Mouse (Mus musculus): Measurements from ENCODE around the gene Gm9945.

Gene Gm9945

DNA sequence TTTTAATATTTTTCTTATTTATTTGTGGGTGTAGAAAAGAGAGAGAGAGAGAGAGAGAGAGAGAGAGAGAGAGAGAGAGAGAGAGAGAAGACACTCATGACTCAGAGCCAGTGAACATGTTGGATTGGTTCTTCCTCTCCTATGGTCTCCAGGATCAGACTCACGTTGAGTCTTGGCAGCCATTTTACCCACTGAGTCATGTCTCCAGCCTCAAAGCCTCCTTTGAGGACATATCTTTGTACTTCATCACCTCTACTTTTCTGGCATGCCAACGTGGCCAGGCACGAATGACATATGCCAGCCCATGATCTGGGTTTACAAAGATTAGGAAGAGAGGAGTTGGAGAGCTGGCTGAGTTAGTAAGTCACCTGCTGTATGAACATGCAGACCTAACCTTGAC lies 19.8 kb upstream of the Gm9945 start:
- DNase-seq (ENCODE audit: extremely low read depth, insufficient read length, low spot score), result peak; percentile 63

DNA sequence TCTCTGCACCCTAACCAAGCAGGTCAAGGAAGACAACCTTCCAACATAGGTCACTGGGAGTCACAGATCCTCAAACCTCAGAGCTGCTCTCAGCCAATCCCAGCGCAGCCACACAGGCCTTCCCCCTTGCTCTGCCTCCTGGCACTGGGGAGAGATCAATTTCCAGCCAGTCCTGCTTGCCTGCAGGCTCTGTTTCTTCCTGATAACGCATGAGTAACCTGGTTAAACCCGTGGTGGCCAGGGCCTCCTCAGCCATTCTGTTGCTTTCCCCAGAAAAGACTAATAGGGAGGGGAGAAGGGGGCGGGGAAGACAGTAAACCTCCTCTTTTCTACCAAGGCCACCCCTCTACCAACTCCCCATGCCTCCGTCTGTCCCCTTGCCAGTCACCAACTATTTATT lies 18.2 kb upstream of the Gm9945 start:
- DNase-seq (ENCODE audit: extremely low read depth, insufficient read length, low spot score), result no peak

DNA sequence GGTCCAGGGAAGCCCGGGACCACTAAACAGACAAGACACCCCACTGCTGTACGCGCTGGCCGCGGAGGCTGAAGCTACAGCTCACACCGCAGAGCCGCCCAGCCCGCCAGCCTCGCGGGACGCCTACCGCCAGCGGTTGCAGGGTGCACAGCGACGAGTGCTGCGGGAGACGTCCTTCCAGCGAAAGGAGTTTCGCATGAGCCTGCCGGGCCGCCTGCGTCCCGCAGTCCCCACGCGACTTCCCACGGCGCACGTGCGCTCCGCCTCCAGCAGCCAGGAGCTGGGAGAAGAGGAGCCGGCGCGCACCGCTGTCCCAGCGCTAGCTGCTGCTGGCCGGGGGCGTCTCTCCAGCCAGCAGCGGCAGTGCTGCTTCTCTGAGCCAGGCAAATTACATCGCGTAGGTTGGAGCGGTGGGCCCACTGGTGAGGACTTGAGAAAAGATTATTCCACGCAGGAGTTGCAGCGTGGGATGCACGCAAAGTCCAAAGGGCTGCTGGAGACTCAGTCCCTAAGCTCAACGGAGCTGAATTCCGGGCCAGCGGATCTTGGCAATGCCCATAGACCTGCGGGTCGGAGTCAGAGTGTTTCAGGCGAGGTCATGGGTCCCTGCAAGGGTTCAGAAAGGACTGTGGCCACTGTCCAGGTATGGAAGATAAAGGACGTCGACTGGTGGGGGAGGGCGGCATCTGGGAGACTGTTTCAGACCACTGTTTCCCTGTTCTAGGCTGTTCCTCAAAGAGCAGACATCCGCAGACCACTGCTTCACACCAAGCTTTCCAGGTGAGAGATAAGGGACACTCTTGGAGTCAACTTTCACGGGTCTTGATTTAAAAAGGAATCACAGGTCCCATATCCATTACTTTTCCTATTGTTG lies 16.2 kb upstream of the Gm9945 start:
- DNase-seq (ENCODE audit: extremely low read depth, insufficient read length, low spot score), result no peak

DNA sequence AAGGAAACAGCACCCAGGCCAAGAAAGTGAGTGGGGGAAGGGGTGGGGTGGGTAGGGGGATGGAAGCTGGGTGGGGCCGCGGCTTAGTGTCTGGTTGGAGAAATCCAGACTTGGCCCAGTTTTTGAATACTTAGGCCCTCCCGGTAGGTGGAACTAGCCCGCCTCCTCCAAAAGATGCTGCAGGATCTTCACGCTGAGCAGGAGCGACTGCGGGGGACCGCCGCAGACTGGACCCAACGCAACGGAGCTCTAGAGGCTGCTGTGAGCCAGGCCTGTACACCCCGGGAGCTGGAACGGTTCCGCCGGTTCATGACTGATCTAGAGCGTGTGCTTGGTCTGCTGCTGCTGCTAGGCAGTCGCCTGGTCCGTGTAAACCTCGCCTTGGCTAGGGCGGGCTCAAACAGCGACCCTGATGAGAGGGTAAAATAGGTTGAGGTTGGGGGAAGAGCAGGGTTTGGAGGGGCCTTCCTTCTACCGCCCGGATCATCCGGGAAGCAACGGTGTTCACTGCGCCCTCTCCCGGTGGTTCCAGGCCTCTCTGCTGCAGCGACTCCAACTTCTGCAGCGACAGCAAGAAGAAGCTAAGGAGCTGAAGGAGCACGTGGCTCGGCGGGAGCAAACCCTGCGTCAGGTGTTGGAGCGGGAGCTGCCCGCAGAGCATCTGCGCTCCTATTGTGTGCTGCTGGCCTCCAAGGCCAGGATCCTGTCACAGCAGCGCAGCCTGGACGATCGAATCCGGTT lies 13.6 kb upstream of the Gm9945 start:
- no peak for DNase-seq (ENCODE audit: extremely low read depth, insufficient read length, low spot score)

DNA sequence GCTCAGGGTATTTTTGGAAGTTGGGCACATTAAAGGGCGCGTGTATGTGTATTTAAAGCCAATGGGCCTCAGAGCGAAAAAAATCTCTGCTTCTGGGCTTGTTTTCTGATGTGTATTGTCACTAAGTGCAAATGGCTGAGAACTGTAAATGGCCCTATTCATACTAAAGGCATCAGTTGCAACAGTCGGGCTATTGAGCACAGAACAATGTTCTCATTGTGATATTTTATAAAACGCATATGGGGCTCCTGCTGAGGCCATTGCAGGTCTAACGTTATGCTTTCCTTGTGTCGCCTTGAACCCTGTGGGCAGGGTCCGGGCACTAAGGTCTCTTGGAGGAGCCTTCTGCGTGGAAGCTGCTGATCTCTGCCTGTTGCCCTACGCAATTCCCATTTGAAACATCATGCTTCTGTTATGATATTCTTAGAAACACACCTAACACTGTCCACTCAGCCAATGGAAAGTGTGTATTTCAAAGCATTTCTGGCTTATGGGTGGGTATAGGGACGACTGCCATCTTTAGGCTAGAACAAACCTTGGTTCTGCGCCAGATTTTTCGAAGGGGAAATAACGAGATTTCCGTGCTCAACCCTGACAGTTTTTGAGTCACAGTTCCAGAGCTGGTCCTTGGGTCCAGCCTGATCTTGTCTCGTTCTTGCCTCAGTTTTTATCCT lies 10.5 kb upstream of the Gm9945 start:
- no peak for DNase-seq (ENCODE audit: extremely low read depth, insufficient read length, low spot score)

DNA sequence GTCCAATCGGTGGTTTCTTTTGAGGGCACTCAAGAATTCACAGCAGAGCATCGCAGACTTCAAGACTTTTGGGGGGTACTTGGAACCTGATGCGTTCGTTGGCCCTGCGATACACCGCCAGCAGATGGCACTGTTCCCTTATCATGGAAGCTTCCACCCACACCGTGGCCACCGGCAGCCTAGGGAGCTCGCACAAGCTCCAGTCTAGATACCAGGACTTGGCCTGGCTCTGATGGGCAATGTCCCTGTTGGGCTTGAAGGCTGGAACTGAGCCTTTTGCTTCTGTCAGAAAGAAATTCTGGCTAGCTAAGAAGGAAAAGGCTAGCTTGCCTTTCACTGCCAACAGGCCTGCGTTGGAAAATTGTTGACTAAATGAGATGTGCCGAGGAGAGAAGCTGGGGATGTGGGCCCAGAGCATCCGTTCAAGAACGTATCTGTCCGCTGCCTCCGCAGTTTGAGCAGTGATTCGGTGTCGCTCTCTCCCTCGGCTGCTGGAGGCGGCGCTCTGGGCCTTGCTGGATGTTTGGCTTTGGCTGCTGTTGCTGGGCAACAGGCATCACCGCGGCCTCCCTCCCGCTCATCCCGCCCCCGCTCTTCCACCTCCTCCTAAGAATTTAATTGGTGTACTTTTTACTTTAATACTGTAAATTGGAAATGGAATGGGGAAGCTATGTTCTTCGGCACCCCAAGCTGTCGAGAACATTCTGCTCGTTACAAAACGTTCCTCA lies 9.8 kb upstream of the Gm9945 start, which contains the start of gene Gm9837:
Gene Gm9837, minus strand, starts transcription at position 512 of the 728 bp plus-strand sequence.
- DNase-seq (ENCODE audit: extremely low read depth, insufficient read length, low spot score), result peak; percentile 63

DNA sequence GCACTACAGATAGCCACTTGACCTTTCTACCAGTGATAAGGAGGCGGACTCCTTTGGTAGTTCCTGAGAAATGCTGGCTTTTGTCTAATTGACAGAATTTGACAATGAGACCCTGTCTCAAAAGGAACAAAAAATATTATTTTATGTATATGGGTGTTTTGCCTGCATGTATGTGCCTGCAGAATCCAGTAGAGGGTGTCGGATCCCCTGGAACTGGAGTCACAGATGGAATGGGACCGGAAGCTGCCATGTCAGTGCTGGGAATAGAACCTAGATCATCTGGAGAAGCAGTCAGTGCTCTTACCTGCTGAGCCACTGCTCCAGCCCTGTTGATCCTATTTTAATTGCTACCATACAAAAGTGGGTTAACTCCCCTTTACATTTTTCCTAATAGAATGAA lies 7.3 kb upstream of the Gm9945 start:
- DNase-seq (ENCODE audit: extremely low read depth, insufficient read length, low spot score), result no peak

DNA sequence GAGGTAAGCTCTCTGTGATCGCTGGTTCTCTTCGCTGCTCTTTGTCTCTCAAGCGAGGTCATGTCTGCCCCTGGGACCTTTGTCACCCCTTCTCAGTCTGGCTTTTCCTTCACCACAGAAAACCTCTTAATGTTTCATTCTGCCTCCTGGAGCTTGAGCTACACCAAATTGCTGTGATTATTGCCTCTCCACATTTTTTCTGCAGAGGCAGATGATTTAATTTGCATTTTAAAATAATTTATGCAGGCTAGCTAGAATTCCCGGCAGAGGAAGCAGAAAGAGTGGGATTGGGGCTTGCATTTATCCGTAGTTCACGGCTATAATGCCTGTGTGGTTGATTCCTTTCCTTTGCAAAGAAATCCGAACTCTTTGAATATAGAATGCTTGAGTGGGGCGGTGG lies 4.3 kb upstream of the Gm9945 start:
- DNase-seq (ENCODE audit: extremely low read depth, insufficient read length, low spot score), result no peak

DNA sequence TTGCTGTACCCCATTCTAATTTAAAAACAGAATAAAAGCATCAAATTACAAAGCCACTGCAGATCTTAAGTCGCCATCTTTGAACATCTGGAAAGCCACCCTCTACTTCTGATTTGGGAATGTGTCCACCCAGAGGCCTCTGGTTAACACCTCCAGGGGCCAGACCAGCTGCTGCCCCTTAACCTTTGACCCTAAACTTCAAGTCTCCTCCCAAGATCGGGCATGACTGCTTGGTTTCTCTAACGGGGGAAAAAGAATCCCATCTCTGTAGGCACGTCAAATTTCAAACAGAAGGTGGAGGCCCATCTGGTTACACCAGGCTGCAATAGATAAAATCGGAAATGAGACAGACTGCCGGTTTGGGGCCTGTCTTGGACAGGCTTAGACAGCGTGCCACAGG lies 2.1 kb upstream of the Gm9945 start:
- DNase-seq (ENCODE audit: extremely low read depth, insufficient read length, low spot score), result no peak

DNA sequence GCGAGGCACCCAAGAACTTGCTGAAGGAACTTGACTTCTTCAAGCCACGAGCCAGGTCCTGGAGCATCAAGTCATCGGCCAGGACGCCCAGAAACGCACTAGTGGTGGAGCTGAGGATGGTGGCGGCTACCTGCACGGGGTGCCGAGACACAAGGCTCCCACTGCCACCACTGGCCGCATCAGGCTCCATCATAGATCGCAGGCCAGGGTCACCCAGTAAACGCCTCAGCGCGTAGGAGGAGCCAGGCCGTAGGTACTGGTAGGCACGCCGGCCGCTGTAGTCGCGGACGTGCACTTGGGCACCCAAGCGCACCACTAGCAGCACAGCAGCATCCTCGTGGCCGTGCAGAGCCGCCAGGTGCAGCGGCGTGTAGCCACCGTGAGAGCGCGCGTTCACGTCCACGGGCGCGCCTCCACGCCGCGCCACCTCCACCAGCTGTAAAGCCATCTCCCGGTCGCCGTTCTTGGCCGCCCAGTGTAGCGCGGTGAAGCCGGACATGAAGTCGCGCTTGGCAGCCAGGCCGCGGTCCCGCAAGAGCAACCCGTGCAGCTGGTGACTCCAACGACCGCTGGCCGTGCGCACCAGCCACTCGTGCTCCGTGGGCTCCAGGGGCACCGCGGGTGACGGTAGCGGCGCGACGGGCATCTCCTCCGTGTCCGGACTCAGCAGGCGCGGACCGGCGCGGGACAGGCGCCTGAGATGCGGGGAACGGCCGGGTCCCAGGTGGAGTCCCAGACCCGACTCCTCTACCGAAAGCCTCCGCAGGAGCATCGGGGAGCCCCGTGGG lies 1.4 kb upstream of the Gm9945 start:
- no peak for DNase-seq (ENCODE audit: extremely low read depth, insufficient read length, low spot score)

DNA sequence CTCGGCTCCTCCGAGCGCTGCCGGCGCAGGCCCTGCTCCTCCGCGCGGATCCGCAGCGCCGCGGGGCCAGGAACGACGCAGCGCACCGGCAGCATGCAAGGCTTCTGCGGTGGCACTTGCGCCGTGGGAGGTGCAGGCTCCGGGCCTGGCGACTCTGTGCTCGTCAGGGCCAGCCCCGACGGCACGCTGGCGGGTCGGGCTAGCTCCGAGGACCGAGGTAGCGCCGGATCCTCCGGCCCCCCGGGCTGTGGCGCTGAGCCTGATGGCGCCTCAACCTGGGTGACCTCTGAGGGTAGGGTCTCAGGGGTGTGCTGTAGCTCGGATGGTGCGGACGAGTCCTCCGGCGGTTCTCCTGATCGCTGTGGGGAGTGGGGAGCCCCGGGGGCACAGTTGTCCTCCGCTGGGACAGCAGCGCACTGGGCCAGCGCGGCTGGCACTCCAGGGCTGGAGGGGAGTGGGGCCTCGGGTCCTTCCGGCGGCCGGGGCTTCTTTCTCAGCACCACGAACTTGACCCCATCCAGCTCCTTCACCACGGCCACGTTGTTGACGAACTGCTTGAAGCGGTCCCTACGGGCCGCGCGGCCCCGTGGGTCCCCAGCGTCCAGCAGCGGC lies 689 bp upstream of the Gm9945 start:
- no peak for DNase-seq (ENCODE audit: extremely low read depth, insufficient read length, low spot score)

DNA sequence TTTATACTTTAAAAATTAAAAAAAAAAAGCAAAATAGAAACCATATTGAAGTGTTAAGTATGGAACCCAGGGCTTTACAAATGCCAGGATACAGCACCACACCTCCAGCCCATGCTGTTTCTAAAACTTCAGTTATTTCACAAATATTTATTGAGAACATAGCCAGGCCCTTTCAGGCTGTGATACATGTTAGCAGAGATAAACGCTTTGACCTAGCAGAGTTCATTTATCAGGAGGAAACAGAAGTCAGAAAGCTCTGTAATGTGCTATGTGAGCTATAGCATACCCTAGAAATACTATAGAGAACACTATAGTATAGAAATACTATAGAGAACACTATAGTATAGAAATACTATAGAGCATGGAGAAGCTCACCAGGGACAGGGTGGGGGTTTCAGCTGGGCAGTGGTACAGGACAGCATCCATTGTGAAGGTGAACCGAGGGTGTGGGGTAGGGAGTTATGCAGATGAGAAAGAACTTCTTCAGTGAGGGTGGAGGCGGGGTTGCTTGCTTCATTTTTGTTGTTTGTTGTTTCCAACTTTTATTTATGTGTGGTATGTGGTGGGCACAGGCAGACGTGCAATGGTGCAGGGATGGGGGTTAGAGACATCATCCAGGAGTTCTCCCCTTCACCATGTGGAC lies 1.2 kb downstream of the Gm9945 start:
- no peak for DNase-seq (ENCODE audit: extremely low read depth, insufficient read length, low spot score)

DNA sequence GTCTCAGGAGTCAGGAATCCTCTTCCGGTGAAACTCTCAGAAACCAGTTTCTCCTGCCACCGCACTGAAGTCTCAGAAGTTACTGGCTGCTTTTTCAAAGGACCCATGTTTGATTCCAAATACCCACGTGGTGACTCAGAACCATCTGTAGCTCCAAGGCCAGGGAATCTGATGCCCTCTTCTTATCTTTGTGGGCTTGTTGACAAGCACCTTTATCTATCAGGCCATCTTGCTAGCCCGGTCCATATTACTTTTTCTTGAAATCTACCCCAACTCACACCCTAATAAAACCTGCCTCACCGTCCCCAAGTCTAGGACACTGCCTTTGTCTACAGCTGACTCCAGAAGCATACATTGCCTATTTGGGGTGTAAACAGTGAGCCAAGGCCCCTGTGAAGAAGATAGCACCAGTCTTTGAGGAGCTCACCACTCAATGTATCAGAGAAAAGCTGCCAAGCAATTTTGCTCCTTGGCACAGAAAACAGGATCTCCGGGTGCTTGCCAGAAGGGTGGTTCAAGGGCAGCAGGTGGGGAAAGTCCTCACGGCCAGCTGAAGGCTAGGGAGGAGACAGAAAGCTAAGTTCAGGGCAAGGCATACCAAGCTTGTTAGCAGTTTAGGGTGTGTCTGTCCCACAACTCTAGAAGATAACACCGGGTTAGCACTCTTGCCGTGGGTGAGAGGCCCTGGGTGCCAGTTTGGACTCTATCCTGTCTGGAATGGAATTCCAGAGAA lies 3.4 kb downstream of the Gm9945 start:
- DNase-seq (ENCODE audit: extremely low read depth, insufficient read length, low spot score), result peak; percentile 31

DNA sequence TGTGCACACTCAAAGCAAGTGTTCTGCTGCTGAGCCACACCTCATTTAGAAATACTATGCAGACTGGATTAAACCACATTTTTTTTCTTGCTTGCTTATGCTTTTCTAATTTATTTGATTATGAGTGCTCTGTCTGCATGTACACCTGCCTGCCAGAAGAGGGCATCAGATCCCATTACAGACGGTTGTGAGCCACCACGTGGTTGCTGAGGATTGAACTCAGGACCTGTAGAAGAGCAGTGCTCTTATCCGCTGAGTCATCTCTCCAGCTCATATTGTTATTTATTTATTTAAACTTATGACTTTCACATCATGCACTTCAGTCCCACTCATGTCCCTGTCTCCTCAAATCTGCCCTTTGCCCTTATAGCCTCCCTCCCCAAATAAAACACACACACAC lies 5.8 kb downstream of the Gm9945 start:
- DNase-seq (ENCODE audit: extremely low read depth, insufficient read length, low spot score), result no peak

DNA sequence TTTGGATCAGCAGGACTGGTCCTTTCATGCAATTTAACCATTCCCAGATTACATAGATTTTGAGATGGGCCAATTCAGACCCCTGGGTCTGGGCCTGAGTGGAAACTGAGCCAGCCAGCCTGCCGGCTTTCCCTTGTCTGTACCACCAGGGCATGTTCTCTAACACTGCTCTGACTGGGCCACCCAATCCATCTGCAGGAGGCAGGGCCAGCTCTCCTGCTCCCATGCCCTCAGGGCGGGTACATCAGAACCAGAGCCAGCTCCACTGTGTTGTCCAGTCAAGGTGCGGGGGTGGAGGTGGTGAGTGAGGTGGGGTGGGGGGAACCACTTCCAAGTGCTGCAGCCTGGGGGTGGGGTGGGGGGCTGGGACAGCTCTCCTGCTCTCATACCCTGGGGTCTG lies 6.4 kb downstream of the Gm9945 start:
- DNase-seq (ENCODE audit: extremely low read depth, insufficient read length, low spot score), result no peak

DNA sequence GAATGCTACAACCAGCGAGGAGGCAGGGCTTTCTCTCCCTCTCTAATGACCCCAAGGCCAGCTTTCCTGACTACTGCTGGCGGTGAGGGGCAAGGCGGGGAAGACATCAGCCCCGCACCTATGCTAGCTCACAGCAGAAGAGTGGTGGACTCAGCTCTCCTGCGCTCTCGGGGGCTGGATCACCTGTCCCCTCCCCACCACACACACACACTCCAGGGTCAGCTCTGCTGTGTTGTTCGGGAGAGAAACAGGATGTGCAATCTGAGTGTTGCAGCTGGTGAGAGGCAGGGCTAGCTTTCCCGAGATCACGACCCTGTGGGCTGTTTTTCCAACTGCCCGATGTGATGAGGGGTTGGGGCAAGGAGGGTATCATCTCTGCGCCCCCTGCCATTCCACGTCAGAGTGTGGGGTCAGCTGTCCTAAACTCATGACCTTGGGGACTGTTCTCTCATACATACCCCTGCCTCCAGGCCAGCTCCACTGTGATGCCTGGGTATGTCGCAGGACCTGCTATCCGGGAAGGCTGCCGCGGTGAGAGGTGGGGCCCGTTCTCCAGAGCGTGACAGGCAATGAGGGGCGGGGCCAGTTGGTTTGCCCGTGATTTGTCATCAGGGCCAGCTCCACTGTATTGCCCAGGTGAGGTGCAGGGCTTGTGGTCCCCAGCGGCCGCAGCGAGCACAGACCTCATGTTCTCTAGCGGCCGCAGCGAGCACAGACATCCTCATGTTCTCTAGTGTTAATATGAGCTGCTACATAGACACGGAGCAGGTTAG lies 7.0 kb downstream of the Gm9945 start:
- no peak for DNase-seq (ENCODE audit: extremely low read depth, insufficient read length, low spot score)

DNA sequence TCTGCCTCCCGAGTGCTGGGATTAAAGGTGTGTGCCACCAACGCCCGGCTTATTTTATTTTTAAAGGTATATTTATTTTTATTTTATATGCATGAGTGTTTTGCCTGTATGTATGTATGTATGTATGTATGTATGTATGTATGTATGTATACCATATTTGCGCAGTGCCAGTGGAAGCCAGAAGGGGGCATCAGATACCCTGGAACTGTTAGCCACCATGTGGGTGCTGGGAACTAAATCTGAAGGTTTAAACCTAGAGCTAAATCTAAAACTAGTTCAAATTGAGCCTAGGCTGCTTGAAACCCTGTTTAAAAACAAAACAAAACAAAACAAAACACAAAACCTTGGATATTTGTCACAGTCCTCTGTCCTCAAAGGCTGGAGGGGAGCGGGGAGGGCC lies 9.0 kb downstream of the Gm9945 start:
- no peak for DNase-seq (ENCODE audit: extremely low read depth, insufficient read length, low spot score)

DNA sequence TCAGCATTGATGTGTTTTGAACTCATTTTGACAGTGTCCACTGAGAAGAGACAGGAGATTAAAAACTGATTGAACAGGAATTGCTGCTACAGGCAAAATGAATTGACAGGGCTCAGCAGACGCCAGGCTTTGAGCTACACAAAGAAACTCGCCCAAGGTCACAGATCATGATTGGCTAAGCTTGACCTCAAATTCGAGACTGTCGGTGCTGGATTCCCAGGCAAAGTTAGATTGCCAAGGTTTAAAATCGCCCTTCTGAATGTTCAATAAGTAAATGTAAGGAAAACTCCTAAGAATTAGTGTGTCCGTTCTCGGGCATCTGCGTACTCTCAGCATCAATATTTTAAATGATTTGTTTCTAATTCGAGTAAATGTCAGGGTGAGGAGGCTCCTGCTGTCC lies 9.5 kb downstream of the Gm9945 start:
- DNase-seq (ENCODE audit: extremely low read depth, insufficient read length, low spot score), result no peak
